Mouse (Mus musculus) monocyte, adult 59 days (primary cell): ENCODE data around the gene Snx33. TPM values are rescaled to one million over a fixed set of nuclear protein-coding genes. Genes with fewer than 3 reads are reported as not detected.

Source experiments
- total RNA-seq, 2 experiments: library from RNA; stranded (reverse); gene quantifications; one replicate each; pipeline ENCODE4 v1.2.4; 2023

Snx33 gene
- 1 to 10 TPM; 5.9 to 6.9 TPM for total RNA-seq

DNA sequence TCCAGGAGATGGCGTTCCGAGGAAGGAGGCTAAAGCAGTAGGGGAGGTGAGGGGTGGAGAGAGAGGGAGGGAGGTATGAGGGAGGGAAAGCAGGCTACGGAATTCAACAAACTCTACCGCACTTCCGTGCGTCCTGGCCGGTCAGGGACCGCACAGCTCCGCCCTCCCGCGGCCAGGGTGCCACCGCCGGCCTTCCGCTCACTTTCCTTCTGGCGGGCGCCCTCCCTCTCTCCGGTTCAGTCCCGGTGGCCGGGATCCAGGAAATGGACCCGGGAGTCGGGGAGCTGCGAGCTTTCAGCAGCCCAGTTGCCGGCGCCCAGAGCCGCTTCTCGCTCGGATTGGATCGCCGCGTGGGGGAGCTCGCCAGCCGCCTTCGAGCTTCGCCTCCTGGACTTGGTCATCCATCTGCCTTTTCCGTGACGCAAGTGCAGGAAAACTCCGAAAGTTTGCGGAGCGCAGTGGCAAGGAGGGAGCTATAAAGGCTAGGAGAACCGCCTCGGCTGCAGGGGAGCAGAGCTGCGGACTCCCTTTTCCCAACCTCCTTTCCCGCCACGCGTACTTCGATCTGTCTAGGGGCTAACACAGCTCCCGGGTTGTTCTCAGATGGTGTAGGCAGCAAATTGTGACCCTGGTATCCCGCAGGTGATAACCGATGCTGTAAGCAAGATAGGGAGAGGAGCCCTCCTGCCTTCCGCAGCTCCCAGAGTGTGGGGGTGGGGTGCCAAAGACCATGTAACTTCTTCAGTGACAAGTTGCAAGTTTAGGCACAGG lies at the start of gene Snx33:
Snx33 (minus strand) TSS at position 331 of the 771 bp plus-strand sequence.

DNA sequence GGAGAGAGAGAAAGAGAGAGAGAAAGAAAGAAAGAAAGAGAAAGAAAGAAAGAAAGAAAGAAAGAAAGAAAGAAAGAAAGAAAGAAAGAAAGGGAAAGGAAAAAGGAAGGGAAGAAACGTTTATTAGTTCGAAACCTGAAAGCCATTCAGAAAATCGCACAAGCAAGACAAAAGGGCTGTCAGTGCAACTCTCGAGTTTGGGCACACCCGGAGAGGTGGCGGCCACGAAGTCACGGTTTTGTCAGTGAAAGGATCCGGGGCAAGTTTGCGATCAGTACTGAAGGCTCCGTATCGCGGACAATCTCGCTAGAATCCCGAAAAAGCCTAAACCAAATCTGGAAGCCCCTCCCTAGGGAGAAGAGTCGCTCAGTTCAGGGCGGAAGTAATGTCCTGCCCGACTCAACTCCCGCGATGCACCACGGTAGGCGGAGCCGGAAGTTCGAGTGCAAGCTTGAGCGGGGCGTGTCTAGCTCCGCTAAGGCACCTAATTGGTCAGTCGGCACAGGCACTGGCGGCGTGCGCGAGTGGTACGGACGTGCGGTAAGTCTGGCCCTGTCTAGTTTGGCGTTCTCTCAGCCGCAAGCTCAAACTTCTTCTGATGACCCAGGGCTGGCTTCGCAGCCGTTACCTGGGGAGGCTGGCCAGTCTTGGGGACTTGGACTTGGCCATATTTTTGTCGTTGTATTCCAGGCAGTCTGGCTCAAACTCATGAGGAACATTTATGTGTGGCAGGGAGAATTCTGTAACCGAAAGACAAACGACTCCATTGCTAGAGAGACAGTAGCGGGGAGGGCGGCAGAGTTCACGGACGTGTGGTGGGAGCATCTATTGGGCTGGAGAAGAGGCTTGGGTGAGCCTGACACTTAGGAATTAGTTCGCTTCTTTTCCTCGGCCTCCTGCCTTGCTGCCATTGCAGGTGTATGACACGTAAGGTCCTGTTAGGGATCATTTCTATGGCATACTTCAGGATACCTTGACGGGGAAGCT lies 22.5 kb upstream of the Snx33 start, which contains the start of gene Snupn:
Snupn (plus strand) TSS at position 465 of the 987 bp plus-strand sequence.

DNA sequence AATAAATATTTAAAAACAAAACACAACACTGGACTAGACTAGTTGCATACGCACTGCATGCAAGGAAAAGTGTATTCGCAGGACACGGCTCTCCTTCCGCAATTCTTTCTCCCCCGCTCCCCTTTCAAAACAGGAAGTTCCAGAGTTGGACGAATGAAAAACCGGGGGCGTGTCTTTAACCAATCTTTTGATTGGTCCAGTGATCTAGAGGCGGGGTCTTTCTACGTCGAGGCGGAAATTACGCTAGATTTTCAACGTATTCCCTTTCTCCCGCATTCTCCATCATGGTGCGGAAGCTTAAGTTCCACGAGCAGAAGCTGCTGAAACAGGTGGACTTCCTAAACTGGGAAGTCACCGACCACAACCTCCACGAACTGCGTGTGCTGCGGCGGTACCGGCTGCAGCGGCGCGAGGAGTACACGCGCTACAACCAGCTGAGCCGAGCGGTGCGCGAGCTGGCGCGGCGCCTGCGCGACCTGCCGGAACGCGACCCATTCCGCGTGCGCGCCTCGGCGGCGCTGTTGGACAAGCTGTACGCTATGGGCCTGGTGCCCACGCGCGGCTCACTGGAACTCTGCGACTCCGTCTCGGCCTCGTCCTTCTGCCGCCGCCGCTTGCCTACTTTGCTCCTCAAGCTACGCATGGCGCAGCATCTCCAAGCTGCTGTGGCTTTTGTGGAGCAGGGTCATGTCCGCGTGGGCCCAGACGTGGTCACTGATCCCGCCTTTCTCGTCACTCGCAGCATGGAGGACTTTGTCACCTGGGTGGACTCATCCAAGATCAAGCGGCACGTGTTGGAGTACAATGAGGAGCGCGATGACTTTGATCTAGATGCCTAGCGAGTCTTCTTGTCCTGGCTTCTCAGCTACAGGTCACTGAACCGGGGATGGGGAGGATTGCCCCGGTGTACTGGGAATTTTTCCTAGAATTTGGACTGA lies 9.3 kb upstream of the Snx33 start, which contains the start of gene Imp3:
Imp3 (plus strand) TSS at position 253 of the 938 bp plus-strand sequence.

Other genes with a start within 250 kb of the Snx33 start
- not detected for gene Lingo1, start 131.9 kb downstream of the Snx33 start, total RNA-seq
- not detected for gene Odf3l1, start 63.7 kb downstream of the Snx33 start, total RNA-seq
- not detected for gene Cspg4, start 63.3 kb downstream of the Snx33 start, total RNA-seq
- 10 to 100 TPM; 56.3 to 64.3 TPM for gene Imp3, start 9.1 kb upstream of the Snx33 start, total RNA-seq
- 10 to 100 TPM in 1 of 2 experiments, 1 to 10 TPM in 1; 7.8 to 11.4 TPM for gene Snupn, start 22.5 kb upstream of the Snx33 start, total RNA-seq
- 10 to 100 TPM; 18.8 to 22.7 TPM for gene Ptpn9, start 66.6 kb upstream of the Snx33 start, total RNA-seq
- 10 to 100 TPM; 73.0 to 99.4 TPM for gene Sin3a, start 143.7 kb upstream of the Snx33 start, total RNA-seq
- gene Man2c1, start 202.3 kb upstream of the Snx33 start, total RNA-seq: 100 to 1,000 TPM; 153 to 189 TPM
- gene Neil1, start 219.9 kb upstream of the Snx33 start, total RNA-seq: 1 to 10 TPM; 9.2 to 9.7 TPM
- 10 to 100 TPM; 81.1 to 88.8 TPM for gene Commd4, start 230.0 kb upstream of the Snx33 start, total RNA-seq